Mouse (Mus musculus) liver, embryonic 13.5 days (tissue): ENCODE data around the gene Olfr64. TPM values are rescaled to one million over a fixed set of nuclear protein-coding genes. Genes with fewer than 3 reads are reported as not detected.

Experiments used
- polyA plus RNA-seq: library from polyadenylated mRNA; unstranded; fragments of >200 nt; fragmentation: Nextera tagmentation; extraction: Ambion mirVana; gene quantifications from 2 replicates; pipeline ENCODE4 v1.2.1, GENCODE M21; 2015

The Olfr64 gene
- polyA plus RNA-seq, 1 experiment from 2014 or later = not detected

Other genes with a start within 250 kb of the Olfr64 start
- not detected in 2 replicates for gene Olfr623, start 230.8 kb downstream of the Olfr64 start, polyA plus RNA-seq
- gene Olfr624, start 223.3 kb downstream of the Olfr64 start, polyA plus RNA-seq = 0.02 TPM in 1 of 2 replicates, not detected in the other
- gene Olfr625-ps1, start 211.8 kb downstream of the Olfr64 start, polyA plus RNA-seq = not detected in 2 replicates
- not detected in 2 replicates for gene Olfr243, start 179.8 kb downstream of the Olfr64 start, polyA plus RNA-seq
- gene Olfr628, start 164.1 kb downstream of the Olfr64 start, polyA plus RNA-seq = not detected in 2 replicates
- gene Olfr629, start 149.5 kb downstream of the Olfr64 start, polyA plus RNA-seq = 0.08 and 0.17 TPM in 2 replicates
- not detected in 2 replicates for gene Olfr630, start 137.2 kb downstream of the Olfr64 start, polyA plus RNA-seq
- gene Olfr69, start 122.9 kb downstream of the Olfr64 start, polyA plus RNA-seq = not detected in 2 replicates
- not detected in 2 replicates for gene Olfr68, start 114.8 kb downstream of the Olfr64 start, polyA plus RNA-seq
- not detected in 2 replicates for gene Olfr67, start 102.7 kb downstream of the Olfr64 start, polyA plus RNA-seq
- gene Hbb-bt, start 80.5 kb downstream of the Olfr64 start, polyA plus RNA-seq = 49,070 and 53,102 TPM in 2 replicates
- gene Hbb-bs, start 66.4 kb downstream of the Olfr64 start, polyA plus RNA-seq = 91,050 and 104,119 TPM in 2 replicates
- 0.32 and 0.36 TPM in 2 replicates for gene Hbb-bh2, start 54.0 kb downstream of the Olfr64 start, polyA plus RNA-seq
- 367 and 436 TPM in 2 replicates for gene Hbb-bh1, start 51.3 kb downstream of the Olfr64 start, polyA plus RNA-seq
- 3,309 and 4,306 TPM in 2 replicates for gene Hbb-y, start 41.3 kb downstream of the Olfr64 start, polyA plus RNA-seq
- not detected in 2 replicates for gene Olfr66, start 8.2 kb downstream of the Olfr64 start, polyA plus RNA-seq
- not detected in 2 replicates for gene Olfr65, start 9.0 kb upstream of the Olfr64 start, polyA plus RNA-seq
- gene Olfr631, start 34.3 kb upstream of the Olfr64 start, polyA plus RNA-seq = 0.12 TPM in 1 of 2 replicates, not detected in the other
- gene Olfr632, start 39.9 kb upstream of the Olfr64 start, polyA plus RNA-seq = 0.21 and 0.33 TPM in 2 replicates
- gene Olfr633, start 50.0 kb upstream of the Olfr64 start, polyA plus RNA-seq = not detected in 2 replicates
- gene Olfr635, start 76.7 kb upstream of the Olfr64 start, polyA plus RNA-seq = not detected in 2 replicates
- not detected in 2 replicates for gene Olfr638, start 104.3 kb upstream of the Olfr64 start, polyA plus RNA-seq
- gene Olfr639, start 122.8 kb upstream of the Olfr64 start, polyA plus RNA-seq = not detected in 2 replicates
- gene Olfr640, start 131.1 kb upstream of the Olfr64 start, polyA plus RNA-seq = not detected in 2 replicates
- not detected in 2 replicates for gene Olfr641, start 141.0 kb upstream of the Olfr64 start, polyA plus RNA-seq
- not detected in 2 replicates for gene Olfr642, start 158.2 kb upstream of the Olfr64 start, polyA plus RNA-seq
- gene 4930516K23Rik, start 167.0 kb upstream of the Olfr64 start, polyA plus RNA-seq = not detected in 2 replicates
- not detected in 2 replicates for gene Olfr644, start 177.4 kb upstream of the Olfr64 start, polyA plus RNA-seq
- not detected in 2 replicates for gene Olfr645, start 191.0 kb upstream of the Olfr64 start, polyA plus RNA-seq
- gene Olfr646, start 210.4 kb upstream of the Olfr64 start, polyA plus RNA-seq = not detected in 2 replicates
- not detected in 2 replicates for gene Ubqln5, start 235.3 kb upstream of the Olfr64 start, polyA plus RNA-seq
- not detected in 2 replicates for gene Olfr643, start 242.9 kb upstream of the Olfr64 start, polyA plus RNA-seq
- not detected in 2 replicates for gene Ubqln3, start 248.8 kb upstream of the Olfr64 start, polyA plus RNA-seq